Mouse (Mus musculus): ENCODE data around the gene Ms4a18. TPM values are rescaled to one million over a fixed set of nuclear protein-coding genes. Genes with fewer than 3 reads are reported as not detected.

The Ms4a18 gene
- polyA plus RNA-seq, 1 experiment, result 1.2 TPM

DNA sequence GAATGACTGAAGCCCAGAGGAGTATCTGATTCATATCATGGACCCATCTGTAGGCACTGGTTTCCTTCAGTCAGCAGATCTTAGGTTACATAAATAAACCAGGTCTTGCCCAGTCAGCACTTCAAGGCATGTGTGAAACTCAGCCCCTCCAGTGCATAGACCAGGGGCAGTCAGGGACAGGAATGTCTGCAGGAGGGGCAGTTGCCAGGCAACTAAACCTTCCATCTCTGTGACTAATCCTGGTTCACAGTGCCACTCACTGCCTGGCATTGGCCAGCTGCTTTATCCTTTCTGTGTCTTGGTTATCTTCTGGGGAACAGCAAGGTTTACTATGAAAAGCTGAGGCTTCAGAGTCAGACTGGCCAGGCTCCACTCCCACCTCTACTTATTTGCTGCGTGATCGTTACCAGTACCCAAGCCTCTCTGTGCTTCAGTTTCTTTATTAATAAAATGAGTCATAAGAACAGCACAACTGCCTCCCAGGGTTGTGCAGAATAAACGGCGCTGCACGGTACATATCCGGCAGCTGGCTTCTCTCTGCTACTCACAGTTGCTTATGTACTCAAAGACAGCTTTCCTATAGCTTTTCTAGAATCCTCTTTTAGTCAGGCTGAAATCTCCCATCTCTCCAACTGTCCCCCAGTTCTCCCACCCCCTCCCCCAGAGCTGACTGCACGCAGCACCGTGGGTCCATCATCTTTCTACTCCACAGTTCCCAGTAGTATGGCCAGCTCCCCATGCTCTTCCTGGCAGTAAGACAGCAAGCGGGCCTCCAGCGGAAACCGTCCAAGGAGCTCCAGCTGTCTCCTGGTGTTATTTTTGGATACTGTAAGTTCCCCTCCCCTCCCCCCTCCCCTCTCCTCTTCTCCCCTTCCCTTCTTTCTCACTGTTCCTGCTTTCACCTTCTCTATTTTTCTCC lies 65.6 kb downstream of the Ms4a18 start:
- Histone ChIP-seq H3K4me3 (ENCODE audit: control insufficient read depth, low read depth, low read length) (no peak overlapping the region), H3K36me3 (ENCODE audit: control insufficient read depth, insufficient read depth, low read length) (no peaks in the 10 kb centered on the region), H3K27ac (ENCODE audit: control insufficient read depth, insufficient read depth, low read depth, low read length) (no peak overlapping the region), H3K27me3 (ENCODE audit: control insufficient read depth, insufficient read depth, low read length) (no peaks in the 10 kb centered on the region), H3K4me1 (ENCODE audit: control insufficient read depth, insufficient read depth, low read length) (peaks cover 5% of the 10 kb centered on the region)
- TF ChIP-seq POLR2A (IDR thresholded peaks at IDR 0.05; ENCODE audit: control insufficient read depth, low read depth, low read length) (no peak), CTCF (IDR thresholded peaks at IDR 0.05; ENCODE audit: control insufficient read depth, insufficient read depth, insufficient replicate concordance, low read depth, low read length) (no peak)

- Histone ChIP-seq H3K27me3 (ENCODE audit: control insufficient read depth, insufficient read depth, low read length) (no peaks in the 10 kb centered on the region), H3K4me1 (ENCODE audit: control insufficient read depth, insufficient read depth, low read length) (peaks cover 5% of the 10 kb centered on the region), H3K4me3 (ENCODE audit: control insufficient read depth, low read depth, low read length) (peak overlapping the region; percentile 98), H3K36me3 (ENCODE audit: control insufficient read depth, insufficient read depth, low read length) (no peaks in the 10 kb centered on the region), H3K27ac (ENCODE audit: control insufficient read depth, insufficient read depth, low read depth, low read length) (peak overlapping the region; percentile 72)
- TF ChIP-seq POLR2A (IDR thresholded peaks at IDR 0.05; ENCODE audit: control insufficient read depth, low read depth, low read length) (no peak), CTCF (IDR thresholded peaks at IDR 0.05; ENCODE audit: control insufficient read depth, insufficient read depth, insufficient replicate concordance, low read depth, low read length) (no peak)
Observed at GRCm38 (mm10) chr19:10949558-10949957, 68.3 kb downstream of the Ms4a18 start.

GRCm38 (mm10) chr19:10949112-10949511 lies 68.7 kb downstream of the Ms4a18 start, which contains the start of gene Ccdc86:
TSS of gene Ccdc86 (minus strand) at chr19:10949266.
- no peaks in the 10 kb centered on the region for H3K36me3 ChIP-seq (ENCODE audit: control insufficient read depth, insufficient read depth, low read length)
- H3K4me3 ChIP-seq (ENCODE audit: control insufficient read depth, low read depth, low read length), result peak within 1 kb of the TSS; percentile 98
- no peak for TF ChIP-seq CTCF (IDR thresholded peaks at IDR 0.05; ENCODE audit: control insufficient read depth, insufficient read depth, insufficient replicate concordance, low read depth, low read length)
- TF ChIP-seq POLR2A (IDR thresholded peaks at IDR 0.05; ENCODE audit: control insufficient read depth, low read depth, low read length), result peak; percentile 88
- peaks cover 5% of the 10 kb centered on the region for H3K4me1 ChIP-seq (ENCODE audit: control insufficient read depth, insufficient read depth, low read length)
- H3K27me3 ChIP-seq (ENCODE audit: control insufficient read depth, insufficient read depth, low read length), result no peaks in the 10 kb centered on the region
- H3K27ac ChIP-seq (ENCODE audit: control insufficient read depth, insufficient read depth, low read depth, low read length), result peak within 1 kb of the TSS; percentile 77

GRCm38 (mm10) chr19:10948416-10948815 lies 69.4 kb downstream of the Ms4a18 start:
- H3K4me1 ChIP-seq (ENCODE audit: control insufficient read depth, insufficient read depth, low read length), result peaks cover 5% of the 10 kb centered on the region
- H3K27me3 ChIP-seq (ENCODE audit: control insufficient read depth, insufficient read depth, low read length), result no peaks in the 10 kb centered on the region
- peak overlapping the region; percentile 98 for H3K4me3 ChIP-seq (ENCODE audit: control insufficient read depth, low read depth, low read length)
- no peaks in the 10 kb centered on the region; the same call in 1 of the 2 replicates for H3K36me3 ChIP-seq (ENCODE audit: control insufficient read depth, insufficient read depth, low read length)
- no peak for TF ChIP-seq CTCF (IDR thresholded peaks at IDR 0.05; ENCODE audit: control insufficient read depth, insufficient read depth, insufficient replicate concordance, low read depth, low read length)
- no peak for TF ChIP-seq POLR2A (IDR thresholded peaks at IDR 0.05; ENCODE audit: control insufficient read depth, low read depth, low read length)
- H3K27ac ChIP-seq (ENCODE audit: control insufficient read depth, insufficient read depth, low read depth, low read length), result no peak overlapping the region

DNA sequence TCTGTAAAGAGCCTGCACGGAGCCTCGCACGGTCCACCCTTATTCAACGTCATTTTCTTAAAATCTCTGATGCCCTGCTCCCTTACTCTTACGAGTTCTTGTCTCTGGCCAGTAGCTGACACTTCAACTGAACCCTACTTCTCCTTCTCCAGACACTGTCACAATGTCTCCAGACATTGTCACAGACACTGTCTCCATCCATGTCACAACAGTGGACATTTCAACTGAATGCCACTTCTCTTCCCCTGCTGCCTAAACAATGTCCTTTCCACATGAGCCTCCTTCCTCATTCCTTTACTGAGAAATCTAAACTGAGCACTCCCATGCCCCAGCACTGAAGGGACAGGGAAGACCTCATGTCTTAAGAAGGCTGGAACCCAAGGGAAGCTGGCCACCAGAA lies 70.6 kb downstream of the Ms4a18 start:
- TF ChIP-seq CTCF (IDR thresholded peaks at IDR 0.05; ENCODE audit: control insufficient read depth, insufficient read depth, insufficient replicate concordance, low read depth, low read length) (no peak), POLR2A (IDR thresholded peaks at IDR 0.05; ENCODE audit: control insufficient read depth, low read depth, low read length) (no peak)
- H3K36me3 ChIP-seq (ENCODE audit: control insufficient read depth, insufficient read depth, low read length), result no peaks in the 10 kb centered on the region; the same call in 1 of the 2 replicates
- H3K27me3 ChIP-seq (ENCODE audit: control insufficient read depth, insufficient read depth, low read length), result no peaks in the 10 kb centered on the region
- H3K27ac ChIP-seq (ENCODE audit: control insufficient read depth, insufficient read depth, low read depth, low read length), result peak overlapping the region; percentile 37; the same call in 1 of the 2 replicates
- peak overlapping the region; percentile 98 for H3K4me3 ChIP-seq (ENCODE audit: control insufficient read depth, low read depth, low read length)
- H3K4me1 ChIP-seq (ENCODE audit: control insufficient read depth, insufficient read depth, low read length), result peaks cover 5% of the 10 kb centered on the region

Other genes starting within 250 kb of the Ms4a18 start
- not detected in 2 replicates for gene Cd6, start 188.0 kb downstream of the Ms4a18 start, polyA plus RNA-seq (2012; rRNA removed)
- gene Slc15a3, start 178.3 kb downstream of the Ms4a18 start, polyA plus RNA-seq (2012; rRNA removed), result 0.43 and 0.67 TPM in 2 replicates
- gene Tmem132a, start 148.1 kb downstream of the Ms4a18 start, polyA plus RNA-seq (2012; rRNA removed), result 2.6 and 3.1 TPM in 2 replicates
- 40.3 and 44.3 TPM in 2 replicates for gene Tmem109, start 136.0 kb downstream of the Ms4a18 start, polyA plus RNA-seq (2012; rRNA removed)
- gene Prpf19, start 122.8 kb downstream of the Ms4a18 start, polyA plus RNA-seq (2012; rRNA removed), result 86.2 and 86.5 TPM in 2 replicates
- gene Zp1, start 97.4 kb downstream of the Ms4a18 start, polyA plus RNA-seq (2012; rRNA removed), result 0.15 and 0.24 TPM in 2 replicates
- 0.88 and 1.2 TPM in 2 replicates for gene Ptgdr2, start 80.9 kb downstream of the Ms4a18 start, polyA plus RNA-seq (2012; rRNA removed)
- 13.5 and 15.3 TPM in 2 replicates for gene Ccdc86, start 68.8 kb downstream of the Ms4a18 start, polyA plus RNA-seq (2012; rRNA removed)
- 0.48 and 2.2 TPM in 2 replicates for gene Ms4a10, start 43.4 kb downstream of the Ms4a18 start, polyA plus RNA-seq (2012; rRNA removed)
- 0.11 and 0.65 TPM in 2 replicates for gene Ms4a15, start 24.8 kb downstream of the Ms4a18 start, polyA plus RNA-seq (2012; rRNA removed)
- 0.28 and 0.45 TPM in 2 replicates for gene Ms4a8a, start 63.1 kb upstream of the Ms4a18 start, polyA plus RNA-seq (2012; rRNA removed)
- 408 and 421 TPM in 2 replicates for gene 1700017D01Rik, start 112.8 kb upstream of the Ms4a18 start, polyA plus RNA-seq (2012; rRNA removed)
- 57.2 and 77.8 TPM in 2 replicates for gene 1700025F22Rik, start 147.3 kb upstream of the Ms4a18 start, polyA plus RNA-seq (2012; rRNA removed)
- 103 and 113 TPM in 2 replicates for gene Ms4a13, start 178.7 kb upstream of the Ms4a18 start, polyA plus RNA-seq (2012; rRNA removed)
- not detected in 2 replicates for gene Ms4a12, start 214.4 kb upstream of the Ms4a18 start, polyA plus RNA-seq (2012; rRNA removed)
- 0.05 and 0.09 TPM in 2 replicates for gene Ms4a1, start 248.2 kb upstream of the Ms4a18 start, polyA plus RNA-seq (2012; rRNA removed)